Mouse (Mus musculus) ES-Bruce4 (cell line): Measurements from ENCODE around the gene Mcoln1. TPM values are rescaled to one million over a fixed set of nuclear protein-coding genes. Genes with fewer than 3 reads are reported as not detected.

Experiments
- H3K27ac ChIP-seq: 2 replicates; pipeline ENCODE4 v1.5.1; 2012; ENCODE audit warnings: low read length, inconsistent platforms; ENCODE audit not compliant: insufficient read depth
- H3K27me3 ChIP-seq: 2 replicates; pipeline ENCODE4 v1.6.1; 2012; ENCODE audit warnings: mild to moderate bottlenecking, low read length, inconsistent platforms; ENCODE audit not compliant: control insufficient read depth, poor library complexity, insufficient read depth, severe bottlenecking
- H3K36me3 ChIP-seq: 2 replicates; pipeline ENCODE4 v1.6.1; 2012; ENCODE audit warnings: inconsistent platforms, mild to moderate bottlenecking, low read length, moderate library complexity; ENCODE audit not compliant: control insufficient read depth, poor library complexity, insufficient read depth, severe bottlenecking
- H3K4me1 ChIP-seq: one replicate; pipeline ENCODE4 v1.8.1; 2011; ENCODE audit warnings: low read length; ENCODE audit not compliant: control insufficient read depth, insufficient read depth
- H3K4me3 ChIP-seq: 2 replicates; pipeline ENCODE4 v1.5.1; 2011; ENCODE audit warnings: low read depth, mild to moderate bottlenecking, low read length
- H3K9ac ChIP-seq: 2 replicates; pipeline ENCODE4 v1.6.1; 2012; ENCODE audit warnings: low read depth, mild to moderate bottlenecking, inconsistent platforms; ENCODE audit not compliant: poor library complexity, severe bottlenecking
- H3K9me3 ChIP-seq: replicated peaks from 2 replicates; pipeline ENCODE4 v1.6.1; 2012; ENCODE audit warnings: mild to moderate bottlenecking, low read length, inconsistent platforms; ENCODE audit not compliant: control insufficient read depth, poor library complexity, insufficient read depth, severe bottlenecking
- CTCF ChIP-seq: IDR thresholded peaks from one replicate; pipeline ENCODE4 v1.8.1; 2011; ENCODE audit warnings: low read depth, low read length
- EP300 ChIP-seq: IDR thresholded peaks from 2 replicates; pipeline ENCODE4 v1.6.1; 2011; ENCODE audit warnings: low read depth, low read length; ENCODE audit not compliant: insufficient read depth
- POLR2A ChIP-seq: IDR thresholded peaks from one replicate; pipeline ENCODE4 v1.8.1; 2011; ENCODE audit warnings: low read length; ENCODE audit not compliant: insufficient read depth
- polyA plus RNA-seq: library from polyadenylated mRNA; stranded (reverse); fragments of >200 nt; gene quantifications from 2 replicates; pipeline ENCODE4 v1.2.4, GENCODE M21; 2011; ENCODE audit warnings: low read depth; ENCODE audit not compliant: missing spikeins, insufficient read depth, insufficient read length

Gene Mcoln1
- polyA plus RNA-seq, 1 experiment = 62.0 TPM

DNA sequence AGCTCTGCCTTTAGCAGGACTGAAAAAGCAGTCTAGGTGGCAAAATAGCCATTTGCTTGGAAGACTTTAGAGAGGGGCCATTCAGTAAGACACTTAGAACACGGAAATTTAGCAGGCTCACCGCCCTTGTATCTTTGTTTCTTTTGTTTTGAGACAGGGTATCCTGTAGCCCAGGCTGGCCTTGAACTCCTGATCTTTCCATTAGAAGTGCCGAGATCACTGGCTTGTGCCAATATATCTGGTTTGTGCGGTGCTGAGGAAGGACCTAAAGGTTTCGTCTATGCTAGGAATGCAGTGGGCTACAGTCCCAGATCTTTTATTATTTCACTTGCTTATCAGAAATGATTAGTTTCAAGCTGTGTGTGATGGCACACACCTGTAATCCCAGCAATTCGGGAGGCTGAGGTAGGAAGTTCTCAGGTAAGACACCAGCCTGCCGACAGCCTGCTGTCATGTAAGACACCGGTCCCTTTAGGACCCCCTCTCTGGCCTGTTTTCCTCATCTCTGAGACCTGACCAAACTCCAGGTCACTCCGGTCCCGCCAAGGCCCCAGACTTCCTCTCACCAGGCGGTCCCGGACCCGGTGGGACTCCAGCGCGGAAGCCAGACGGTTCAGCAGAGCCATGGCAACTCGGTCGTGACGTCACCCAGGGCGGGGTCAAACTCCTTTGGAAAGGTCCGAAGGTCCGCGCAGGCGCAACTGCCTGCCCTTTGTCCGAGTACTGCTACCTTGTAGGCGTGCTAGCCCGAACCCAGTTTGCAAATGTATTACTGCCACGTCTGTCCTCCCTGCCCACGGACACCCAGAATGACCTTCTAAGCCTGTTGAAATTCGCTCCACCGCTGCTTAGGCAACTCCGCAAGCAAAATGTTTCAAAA is 33.0 kb upstream of the Mcoln1 start, which contains the start of gene Pex11g:
Gene Pex11g, minus strand, starts transcription at position 675 of the 880 bp plus-strand sequence.
- H3K9ac ChIP-seq = peak within 1 kb of the TSS; percentile 69
- peak within 1 kb of the TSS; percentile 75 for H3K4me3 ChIP-seq
- no peaks in the 10 kb centered on the region for H3K4me1 ChIP-seq
- TF ChIP-seq POLR2A = peak; percentile 82
- TF ChIP-seq EP300 = 0 out of 2 replicates have a peak, but pooled peaks have one; percentile 37
- no peak for TF ChIP-seq CTCF
- no peaks in the 10 kb centered on the region for H3K9me3 ChIP-seq
- no peak within 1 kb of the TSS for H3K27ac ChIP-seq
- no peaks in the 10 kb centered on the region for H3K27me3 ChIP-seq
- no peaks in the 10 kb centered on the region for H3K36me3 ChIP-seq

DNA sequence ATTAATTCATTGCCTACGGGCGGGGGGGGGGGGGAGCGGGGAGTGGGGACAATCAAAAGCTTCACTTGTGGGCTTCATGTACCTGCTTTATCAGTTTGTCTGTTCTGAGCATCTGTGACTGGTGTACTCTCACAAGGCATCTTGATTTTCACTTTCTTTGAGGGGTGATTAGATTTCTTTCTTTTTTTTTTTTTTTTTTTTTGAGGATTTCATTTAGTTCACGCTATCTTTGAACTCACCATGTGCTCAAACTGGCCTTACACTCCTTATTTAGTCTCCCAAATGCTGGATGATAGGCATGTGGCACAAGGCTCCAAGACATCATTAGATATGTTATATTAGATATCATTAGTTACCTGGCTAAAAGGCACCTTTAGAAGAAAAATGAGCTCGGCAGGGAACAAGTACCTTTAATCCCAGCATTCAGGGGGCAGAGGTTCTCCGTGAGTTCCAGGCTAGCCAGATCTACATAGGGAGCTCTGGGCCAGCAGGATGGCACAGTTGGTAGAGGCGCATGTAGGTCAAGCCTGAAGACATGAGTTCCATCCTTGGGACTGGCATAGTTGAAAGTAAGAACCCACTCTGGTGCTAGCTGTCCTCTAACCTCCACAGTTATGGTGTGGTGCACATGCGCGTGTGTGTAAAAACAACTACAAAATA is 32.2 kb upstream of the Mcoln1 start:
- no peaks in the 10 kb centered on the region for H3K27me3 ChIP-seq
- H3K36me3 ChIP-seq = no peaks in the 10 kb centered on the region
- peak overlapping the region; percentile 69 for H3K9ac ChIP-seq
- peak overlapping the region; percentile 75 for H3K4me3 ChIP-seq
- no peaks in the 10 kb centered on the region for H3K4me1 ChIP-seq
- no peak for TF ChIP-seq EP300
- TF ChIP-seq POLR2A = no peak
- TF ChIP-seq CTCF = no peak
- no peaks in the 10 kb centered on the region for H3K9me3 ChIP-seq
- no peak overlapping the region for H3K27ac ChIP-seq

DNA sequence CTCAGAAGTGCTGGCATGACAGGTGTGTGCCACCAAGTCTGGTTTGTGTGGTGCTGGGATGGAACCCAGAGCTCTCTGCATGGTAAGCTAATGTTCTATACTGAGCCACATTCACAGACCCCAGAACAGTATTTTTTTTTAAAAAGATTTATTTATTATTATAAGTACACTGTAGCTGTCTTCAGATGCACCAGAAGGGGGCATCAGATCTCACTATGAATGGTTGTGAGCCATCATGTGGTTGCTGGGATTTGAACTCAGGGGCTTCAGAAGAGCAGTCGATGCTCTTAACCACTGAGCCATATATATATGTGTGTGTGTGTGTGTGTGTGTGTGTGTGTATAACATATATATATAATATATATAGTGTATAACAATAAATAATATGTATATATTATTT is 31.4 kb upstream of the Mcoln1 start:
- H3K27me3 ChIP-seq = no peaks in the 10 kb centered on the region
- H3K9me3 ChIP-seq = no peaks in the 10 kb centered on the region
- TF ChIP-seq EP300 (no peak), CTCF (no peak), POLR2A (no peak)
- no peak overlapping the region for H3K4me3 ChIP-seq
- H3K27ac ChIP-seq = no peak overlapping the region
- H3K4me1 ChIP-seq = no peaks in the 10 kb centered on the region
- H3K9ac ChIP-seq = no peak overlapping the region
- H3K36me3 ChIP-seq = no peaks in the 10 kb centered on the region

DNA sequence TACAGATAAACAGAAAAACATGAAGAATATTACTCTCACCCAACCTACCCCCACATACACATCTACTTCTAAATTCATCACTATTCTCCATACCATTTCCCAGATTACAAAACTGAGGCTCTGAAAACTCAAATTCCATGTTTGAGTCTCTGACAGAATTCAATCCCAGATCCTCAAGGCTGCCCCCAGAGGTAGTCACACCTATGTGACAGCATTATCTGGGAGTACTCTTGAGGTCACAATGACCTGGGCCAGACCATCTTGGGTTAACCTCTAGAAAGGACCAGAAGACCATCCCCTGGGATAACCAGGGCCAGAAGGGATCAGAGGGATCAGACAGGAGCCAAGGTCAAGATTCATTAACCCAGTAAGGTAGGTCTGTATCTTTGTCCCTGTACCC is 29.7 kb upstream of the Mcoln1 start, which contains the start of gene Tex45:
Gene Tex45, plus strand, starts transcription at position 301 of the 400 bp plus-strand sequence.
- H3K27me3 ChIP-seq = no peaks in the 10 kb centered on the region

DNA sequence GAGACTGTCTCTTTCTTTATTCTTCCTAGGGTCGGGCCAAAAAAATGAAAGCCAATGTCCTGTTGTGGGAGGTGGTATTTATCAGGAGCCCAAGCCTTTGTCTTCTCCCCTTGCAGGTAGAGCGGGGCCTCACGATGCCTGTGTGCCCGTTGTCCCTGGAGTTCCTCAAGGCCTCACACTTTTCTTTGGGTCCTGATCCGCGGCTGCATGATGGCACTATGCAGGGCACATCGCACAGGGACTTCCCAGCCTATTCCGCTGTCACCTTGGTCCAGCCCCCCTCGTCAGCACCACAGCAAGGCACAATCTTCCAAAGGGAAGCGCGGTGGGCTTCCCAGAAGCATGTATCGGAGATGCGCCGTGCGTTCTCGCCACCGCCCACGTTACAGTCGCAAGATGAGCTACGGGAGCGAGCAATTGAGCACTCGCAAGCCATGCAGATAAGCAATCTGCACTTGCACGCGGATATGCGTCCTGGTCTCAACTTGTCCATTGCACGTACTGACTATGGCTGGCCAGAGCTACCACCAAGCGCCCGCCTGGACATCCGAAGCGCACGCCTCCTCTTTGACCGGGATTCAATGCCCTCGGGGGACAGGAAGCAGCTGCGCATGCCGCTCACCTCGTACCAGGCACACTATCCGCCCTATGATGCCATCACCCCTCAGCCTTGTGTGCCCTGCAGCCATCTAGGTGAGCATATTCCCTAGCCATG is 24.4 kb upstream of the Mcoln1 start:
- no peaks in the 10 kb centered on the region for H3K36me3 ChIP-seq
- H3K27ac ChIP-seq = no peak overlapping the region
- no peaks in the 10 kb centered on the region for H3K27me3 ChIP-seq
- H3K9ac ChIP-seq = peak overlapping the region; percentile 11
- H3K4me1 ChIP-seq = no peaks in the 10 kb centered on the region
- peak overlapping the region; percentile 73 for H3K4me3 ChIP-seq
- H3K9me3 ChIP-seq = no peaks in the 10 kb centered on the region
- TF ChIP-seq CTCF (no peak), EP300 (no peak), POLR2A (no peak)

More for the DNA sequence above, 29.7 kb upstream of the Mcoln1 start, which contains the start of gene Tex45:
- no peaks in the 10 kb centered on the region for H3K9me3 ChIP-seq
- TF ChIP-seq CTCF = no peak
- no peak for TF ChIP-seq POLR2A
- no peak for TF ChIP-seq EP300
- no peaks in the 10 kb centered on the region for H3K36me3 ChIP-seq
- H3K9ac ChIP-seq = no peak within 1 kb of the TSS
- no peak within 1 kb of the TSS for H3K4me3 ChIP-seq
- H3K4me1 ChIP-seq = no peaks in the 10 kb centered on the region
- H3K27ac ChIP-seq = no peak within 1 kb of the TSS
